Mouse (Mus musculus): ENCODE data around the gene Unc13b.
A peak's percentile ranks its signal among the peaks of the same experiment; 100 is the strongest.

Unc13b gene

DNA sequence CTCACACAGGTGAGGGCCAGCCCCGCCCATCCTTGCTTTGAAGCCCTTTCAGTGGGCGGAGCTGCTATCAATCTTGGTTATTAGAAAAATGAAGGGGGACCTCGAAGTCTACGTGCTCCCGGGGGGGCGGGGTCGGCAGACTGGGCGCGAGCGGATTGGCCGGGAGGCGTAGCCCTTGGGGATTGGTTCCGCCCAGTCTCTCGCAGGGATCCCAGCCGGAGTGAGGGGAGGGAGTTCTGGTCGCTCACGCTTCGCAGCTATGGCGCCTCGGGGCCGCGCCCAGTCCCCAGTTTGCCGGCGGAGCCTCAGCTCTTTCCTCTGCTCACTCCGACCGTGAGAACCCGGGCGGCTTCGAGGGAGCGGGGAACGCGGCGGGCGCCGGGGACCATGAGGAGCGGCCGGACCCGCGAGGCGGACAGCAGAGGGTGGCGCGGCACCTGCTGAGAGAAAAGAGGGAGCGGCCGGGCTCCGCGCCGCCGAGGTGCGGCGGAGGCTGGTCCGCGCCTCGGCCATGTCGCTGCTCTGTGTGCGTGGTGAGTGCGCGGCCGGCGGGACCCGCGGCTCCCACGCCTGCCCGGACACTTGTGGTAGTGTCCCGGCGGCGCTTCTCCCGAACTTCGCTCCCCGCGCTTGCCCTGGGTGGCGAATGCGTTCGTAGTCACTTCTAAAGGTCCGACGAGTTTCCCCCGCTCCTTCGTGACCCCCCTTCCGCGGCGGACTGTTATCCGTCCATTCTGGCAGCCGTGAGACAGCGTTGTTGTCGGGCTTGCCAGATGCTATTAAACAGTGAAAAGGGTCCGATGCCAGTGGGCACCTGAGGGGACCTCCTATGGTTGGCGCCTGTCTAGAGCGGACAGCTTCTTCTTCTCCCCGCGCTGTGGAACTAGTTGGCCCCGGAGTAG is at the start of gene Unc13b:
TSS of gene Unc13b (plus strand) at position 201 of the 902 bp plus-strand sequence.
- DNase-seq (ENCODE audit: low spot score in 2 of 2): peak; percentile 63 to 64

DNA sequence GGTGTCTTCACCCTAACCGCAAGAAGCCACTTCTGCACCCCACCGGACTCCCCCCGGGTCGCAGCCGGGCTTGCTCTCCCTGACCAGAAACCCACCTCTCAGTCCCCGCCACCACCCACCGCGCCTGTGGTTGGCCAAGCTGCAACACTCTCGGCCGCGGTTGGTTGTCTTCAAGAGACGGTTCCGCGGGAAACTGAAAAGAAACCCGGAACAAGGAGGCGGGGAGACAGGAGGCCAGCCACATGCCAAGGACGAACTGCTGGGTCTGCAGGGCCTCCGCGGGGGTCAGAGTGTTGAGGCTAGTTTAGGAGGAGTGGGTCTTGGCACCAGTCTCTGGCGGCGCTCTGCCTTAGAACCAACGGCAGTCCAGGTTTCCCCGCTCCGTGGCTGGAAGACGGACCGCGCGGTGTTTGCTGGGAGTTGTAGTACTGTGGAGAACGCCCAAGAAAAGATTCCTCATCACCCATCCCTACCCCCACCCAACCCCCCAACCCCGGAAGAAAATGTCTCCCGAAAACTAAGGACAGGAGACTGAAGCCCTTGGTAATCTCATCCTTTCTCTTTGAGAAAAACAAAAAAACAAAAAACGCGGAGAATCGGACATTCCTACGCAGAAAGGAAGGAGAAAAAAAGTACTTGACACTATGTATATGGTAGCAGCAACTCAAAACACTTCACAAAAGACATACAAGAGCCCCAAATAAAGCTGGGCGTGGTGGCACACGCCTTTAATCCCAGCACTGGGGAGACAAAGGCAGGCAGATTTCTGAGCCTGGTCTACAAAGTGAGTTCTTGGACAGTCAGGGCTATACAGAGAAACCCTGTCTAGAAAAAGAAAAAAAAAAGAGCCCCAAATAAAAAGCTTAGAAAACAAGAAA is 48.4 kb upstream of the Unc13b start, which contains the start of gene Fancg:
TSS of gene Fancg (minus strand) at position 346 of the 878 bp plus-strand sequence.
- DNase-seq (ENCODE audit: low spot score in 2 of 2): peak; percentile 57 to 75

DNA sequence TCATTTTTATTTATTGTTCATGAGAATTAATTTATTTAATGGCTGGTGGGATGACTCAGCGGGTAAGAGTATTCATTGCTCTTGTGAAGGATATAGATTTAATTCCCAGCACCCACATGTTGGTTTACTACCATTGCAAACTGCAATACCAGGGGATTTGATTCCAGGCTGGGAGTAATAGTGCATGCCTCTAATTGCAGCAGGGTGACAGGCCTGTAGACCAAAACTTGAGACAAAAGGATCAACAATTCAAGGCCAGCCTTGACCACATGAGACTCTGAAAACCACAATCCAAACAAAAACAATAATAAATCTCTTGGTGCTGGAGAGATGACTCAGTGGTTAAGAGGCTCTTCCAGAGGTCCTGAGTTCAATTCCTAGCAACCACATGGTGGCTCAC is 46.7 kb upstream of the Unc13b start:
- DNase-seq (ENCODE audit: low spot score in 2 of 2): no peak

DNA sequence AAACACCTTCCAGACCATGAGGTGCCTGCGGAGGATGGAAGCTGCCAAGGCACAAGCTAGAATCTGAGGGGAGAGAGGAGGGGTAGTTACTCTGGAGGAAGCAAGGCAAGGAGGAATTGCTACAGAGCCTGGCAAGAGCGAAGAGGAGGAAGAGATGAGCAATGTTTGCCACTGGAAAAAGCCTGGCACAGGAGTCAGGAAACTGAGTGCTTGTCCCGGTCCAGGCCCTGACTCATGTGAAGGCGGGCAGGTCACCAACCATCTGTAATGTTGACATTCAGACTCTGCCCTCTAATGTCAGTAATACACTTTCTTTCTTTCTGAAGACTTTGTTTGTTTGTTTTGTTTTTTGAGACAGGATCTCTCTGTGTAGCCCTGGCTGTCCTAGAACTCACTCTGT is 40.6 kb upstream of the Unc13b start:
- no peak for DNase-seq (ENCODE audit: low spot score in 2 of 2)

DNA sequence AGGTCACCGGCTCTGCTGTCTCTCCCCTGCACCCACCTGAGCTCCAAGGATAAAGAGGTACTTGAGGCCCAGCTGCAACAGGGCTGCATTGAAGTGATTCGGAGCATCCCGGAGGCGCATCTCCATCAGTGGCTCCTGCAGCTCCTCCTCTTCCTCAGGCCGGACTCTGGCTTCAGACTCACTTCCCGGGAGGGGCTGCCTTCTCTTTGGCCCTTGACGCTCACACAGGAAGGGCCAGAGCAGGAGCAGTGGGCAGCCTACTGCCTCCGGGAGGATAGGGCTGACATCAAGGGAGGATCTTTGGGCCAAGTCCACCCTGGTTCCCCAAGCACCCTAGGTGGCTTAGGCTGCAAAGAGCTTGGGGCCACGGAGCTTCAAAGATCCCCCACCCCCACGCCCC is 39.6 kb upstream of the Unc13b start:
- DNase-seq (ENCODE audit: low spot score in 2 of 2): no peak

DNA sequence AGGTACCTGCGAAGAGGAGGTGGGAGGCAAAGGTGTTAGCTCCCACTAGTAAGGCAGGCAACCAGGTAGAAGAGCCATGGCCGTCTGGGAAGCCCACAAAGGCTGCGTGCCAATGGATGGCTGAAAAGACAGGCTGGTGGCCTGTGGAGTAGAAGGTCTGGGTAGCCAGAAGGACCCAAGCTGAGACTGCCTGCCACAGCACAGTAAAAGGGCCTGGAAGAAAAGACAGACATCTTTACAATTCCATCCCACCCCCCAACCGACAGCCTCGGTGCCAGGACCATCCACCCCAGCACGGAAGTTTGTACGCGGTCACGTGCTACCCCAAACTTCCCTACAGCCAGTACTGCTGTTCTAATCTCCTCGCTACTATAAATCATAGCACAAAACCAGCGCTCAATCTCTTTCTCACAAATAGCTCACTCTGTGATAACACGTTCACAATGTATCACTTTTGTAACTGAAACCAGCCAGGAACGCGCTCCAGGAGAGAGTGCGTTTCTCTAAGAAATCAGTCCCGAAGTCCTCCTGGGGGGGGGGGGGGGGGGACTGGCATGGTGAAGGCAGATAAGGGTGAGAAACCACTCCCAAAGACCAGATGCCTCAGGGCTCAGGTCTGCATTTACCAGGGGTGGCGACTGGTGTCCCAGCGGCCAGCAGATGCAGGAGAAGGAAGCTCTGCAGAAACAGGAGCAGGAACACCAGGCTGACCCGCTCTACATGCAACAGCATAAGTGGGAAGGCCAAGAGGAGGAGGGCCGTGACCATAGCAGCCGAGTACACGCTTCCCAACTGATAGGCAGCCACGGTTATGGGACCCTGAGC is 38.9 kb upstream of the Unc13b start:
- DNase-seq (ENCODE audit: low spot score in 2 of 2): no peak

DNA sequence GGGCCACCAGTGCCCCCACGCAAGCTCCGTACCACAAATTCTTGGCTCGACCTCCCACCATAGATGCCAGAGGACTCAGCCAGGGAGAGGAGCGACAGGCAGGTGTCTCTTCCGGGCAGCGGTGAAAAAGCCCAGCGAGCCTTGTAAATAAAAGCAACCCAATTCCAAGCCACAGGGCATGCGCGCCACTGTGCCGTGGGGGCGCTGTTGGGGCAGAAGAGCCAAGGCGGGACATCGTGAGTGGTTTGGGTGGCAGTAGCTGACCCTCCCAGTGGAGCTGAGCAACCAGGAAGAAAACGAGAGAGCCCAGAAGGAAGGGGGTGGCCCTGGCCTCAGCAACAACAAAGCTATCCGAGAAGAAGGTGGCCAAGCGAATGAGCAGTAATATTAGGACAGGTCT is 37.9 kb upstream of the Unc13b start:
- DNase-seq (ENCODE audit: low spot score in 2 of 2): no peak

DNA sequence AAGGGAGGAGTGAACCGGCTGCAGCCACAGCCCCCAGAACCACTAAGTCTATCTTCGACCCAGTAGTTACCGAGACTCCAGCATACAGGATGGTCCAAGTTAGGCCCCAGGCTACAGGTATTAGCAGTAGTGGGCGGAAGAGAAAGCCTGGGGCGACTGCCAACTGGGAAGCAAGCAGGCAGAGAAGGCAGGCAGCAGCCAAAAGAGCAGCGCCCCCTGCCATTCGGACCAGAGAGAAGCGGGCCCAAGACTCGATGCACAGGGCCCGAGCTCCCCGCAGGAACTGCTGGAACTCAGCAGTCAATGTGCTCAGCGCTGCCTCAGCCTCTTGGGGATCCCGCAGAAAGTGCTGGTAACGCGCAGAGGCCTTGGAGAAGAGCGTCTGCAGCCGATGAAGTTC is 37.4 kb upstream of the Unc13b start:
- no peak for DNase-seq (ENCODE audit: low spot score in 2 of 2)

DNA sequence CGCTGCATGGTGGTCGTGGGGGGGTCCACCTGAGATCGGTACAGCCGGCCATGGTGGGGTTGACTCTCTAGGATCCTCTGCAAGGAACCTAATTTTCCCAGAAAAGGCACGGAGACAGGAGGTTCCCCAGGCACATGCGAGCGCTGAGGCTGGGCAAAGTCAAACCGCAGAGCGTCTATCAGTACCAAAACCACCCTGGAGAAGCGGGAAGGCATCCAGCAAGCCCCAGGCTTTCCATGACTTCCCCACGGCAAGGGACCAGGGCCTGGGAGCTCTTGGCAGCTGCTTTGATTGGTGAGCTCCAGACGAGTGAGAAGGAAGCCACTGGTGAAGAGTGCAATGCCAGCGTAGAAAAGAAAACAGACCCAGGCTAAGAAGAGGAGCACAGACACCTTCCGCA is 34.1 kb upstream of the Unc13b start:
- no peak for DNase-seq (ENCODE audit: low spot score in 2 of 2)

DNA sequence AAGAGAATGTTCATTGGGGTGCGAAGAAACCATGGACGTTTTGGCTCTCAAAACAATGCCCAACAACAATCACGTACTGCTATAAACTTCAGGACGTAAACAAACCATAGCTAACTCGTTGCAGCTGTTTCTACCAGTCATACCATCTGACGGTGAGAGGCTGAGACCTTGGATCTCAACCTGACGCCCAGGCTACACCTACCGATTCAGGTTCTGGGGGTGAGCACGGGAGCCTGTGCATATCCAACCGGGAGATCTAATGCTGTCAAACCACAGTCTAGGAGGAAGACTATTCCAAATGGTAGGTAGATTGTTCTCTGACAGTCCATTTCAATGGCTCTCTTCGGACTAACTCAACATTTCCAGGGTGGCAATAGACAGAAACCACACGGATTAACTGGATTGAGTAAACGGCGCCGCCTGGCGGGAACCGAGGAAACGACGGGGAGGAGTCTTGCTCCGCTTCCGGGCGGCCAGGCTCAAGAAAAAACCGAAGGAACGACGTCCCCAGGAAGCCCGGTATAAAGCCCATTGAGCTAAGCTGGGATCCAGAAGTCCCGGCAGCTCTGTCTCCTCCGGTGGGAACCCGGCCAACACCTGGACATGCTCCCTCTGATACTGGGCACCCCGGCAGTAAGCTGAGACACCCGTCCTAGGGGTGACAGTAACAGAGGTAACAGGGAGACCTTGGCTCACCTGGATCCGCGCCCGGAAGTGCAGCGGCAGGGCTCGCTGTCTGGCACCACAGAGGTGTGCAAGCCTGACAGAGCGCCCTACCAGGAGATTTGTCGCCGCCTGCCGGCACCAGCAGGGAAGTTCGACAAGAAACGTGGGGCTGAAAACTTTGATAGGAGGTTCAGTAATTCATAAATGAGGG is 33.4 kb upstream of the Unc13b start, which contains the start of gene Pigo:
TSS of gene Pigo (minus strand) at position 736 of the 877 bp plus-strand sequence.
- DNase-seq (ENCODE audit: low spot score in 2 of 2): peak; percentile 85 to 89

DNA sequence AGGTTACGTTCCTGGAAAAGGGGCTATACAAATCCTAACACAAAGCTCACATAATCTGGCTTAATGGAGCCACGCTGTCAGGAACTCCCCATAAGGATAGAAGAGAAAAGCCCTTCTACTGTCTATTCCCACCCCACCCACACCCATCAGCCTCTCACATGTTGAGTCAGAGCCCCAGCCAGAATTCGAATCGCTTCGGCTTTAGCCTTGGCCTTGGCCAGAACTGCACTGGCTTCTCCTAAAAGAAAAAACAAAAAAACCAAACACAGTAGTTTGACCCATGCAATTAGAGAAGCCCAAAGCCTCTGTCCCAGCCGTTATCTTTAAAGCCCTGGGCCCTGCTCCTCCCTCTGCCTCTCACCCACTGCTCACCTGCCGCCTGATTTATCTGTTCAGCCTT is 29.6 kb upstream of the Unc13b start:
- no peak for DNase-seq (ENCODE audit: low spot score in 2 of 2)

DNA sequence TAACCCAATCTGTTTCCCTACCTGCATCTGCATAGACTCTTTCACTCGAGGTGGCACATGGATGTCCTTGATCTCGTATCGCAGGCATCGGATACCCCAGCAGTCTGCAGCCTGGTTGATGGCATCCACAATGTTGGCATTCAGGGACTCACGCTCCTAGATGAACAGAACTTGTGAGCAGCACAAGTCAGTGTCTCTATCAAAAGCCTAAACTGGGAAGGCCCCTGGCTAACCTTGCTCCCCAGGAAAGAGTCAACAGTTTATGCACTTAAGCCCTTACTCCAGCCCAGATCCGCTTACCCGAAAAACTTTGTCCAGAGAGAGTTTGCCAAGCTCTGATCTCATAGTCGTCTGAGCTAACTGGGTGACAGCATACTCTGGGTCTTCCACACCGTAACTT is 29.0 kb upstream of the Unc13b start:
- no peak for DNase-seq (ENCODE audit: low spot score in 2 of 2)

DNA sequence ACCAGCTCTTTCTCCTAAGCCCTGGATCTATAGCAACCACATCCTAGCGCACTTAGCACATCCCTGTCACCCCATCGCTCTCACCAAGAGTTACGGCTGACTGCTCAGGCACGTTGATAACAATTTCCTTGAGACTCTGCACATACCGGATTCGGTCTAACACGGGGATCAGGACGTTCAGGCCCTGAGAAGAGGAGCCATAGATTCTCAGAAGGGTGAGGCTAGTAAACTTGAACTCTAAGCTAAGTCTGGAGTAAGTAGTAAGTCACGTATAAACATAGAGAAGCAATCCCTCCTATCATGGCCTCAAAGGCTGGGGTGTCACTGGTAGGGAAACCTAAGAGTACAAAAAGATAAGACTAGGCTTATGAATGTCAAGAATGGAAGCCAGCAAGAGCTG is 28.4 kb upstream of the Unc13b start:
- DNase-seq (ENCODE audit: low spot score in 2 of 2): no peak

DNA sequence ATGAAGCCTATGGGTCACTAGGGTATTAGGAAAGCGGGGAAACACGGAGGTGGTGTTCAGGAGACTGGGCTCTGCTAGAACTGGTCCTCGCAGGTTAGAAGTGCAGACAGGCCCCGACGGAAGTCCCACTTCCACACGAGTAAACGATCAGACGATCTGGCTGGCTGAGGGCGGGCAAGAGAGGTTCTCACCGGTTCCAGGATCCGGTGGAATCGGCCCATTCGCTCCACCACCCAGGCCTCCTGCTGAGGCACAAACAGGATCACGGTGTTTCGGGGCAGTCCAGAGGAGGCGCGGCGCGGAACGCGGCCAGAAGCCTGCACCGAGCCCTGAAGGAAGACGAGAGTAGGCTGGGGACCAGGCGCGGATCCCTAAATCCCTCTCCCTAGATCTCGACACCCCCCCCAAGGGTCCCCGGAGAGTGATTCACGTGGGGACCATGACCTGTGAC is 27.9 kb upstream of the Unc13b start:
- no peak for DNase-seq (ENCODE audit: low spot score in 2 of 2)

DNA sequence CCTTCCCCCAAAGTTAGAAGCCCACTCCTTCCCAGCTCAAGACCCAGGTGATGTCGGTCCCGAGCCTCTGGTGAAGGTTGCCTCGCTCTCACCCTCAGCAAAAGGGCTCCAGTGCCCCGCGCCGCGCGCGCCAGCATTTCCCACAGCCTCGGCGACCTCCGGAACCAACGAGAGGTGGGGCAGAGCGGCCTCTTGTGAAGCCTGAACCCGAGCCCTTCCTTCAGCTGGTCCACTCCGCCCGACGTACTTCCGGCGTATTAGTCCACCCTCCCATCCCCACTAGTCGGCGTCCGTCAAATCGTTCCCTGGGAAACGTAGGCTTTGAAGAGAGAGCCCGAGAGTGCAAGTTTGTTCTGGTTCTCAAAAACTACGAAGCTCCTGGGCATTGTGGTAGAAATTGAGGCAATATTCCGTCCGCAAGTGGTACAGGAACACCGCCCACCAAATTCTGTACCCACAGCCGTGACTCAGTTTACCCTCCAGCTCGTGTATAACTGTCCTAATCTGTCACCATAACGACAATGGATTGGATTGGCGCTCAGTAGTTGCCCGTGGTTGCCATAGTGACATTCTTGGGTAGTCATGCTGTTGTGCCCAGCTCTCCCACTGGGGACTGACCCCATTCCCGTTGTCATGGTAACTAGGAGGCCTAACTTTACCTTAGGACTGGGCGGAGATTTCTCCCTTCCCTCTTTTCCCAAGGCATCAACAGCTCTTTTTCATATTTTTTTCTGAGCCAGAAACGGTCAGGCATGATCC is 27.3 kb upstream of the Unc13b start, which contains the start of gene Stoml2:
TSS of gene Stoml2 (minus strand) at position 474 of the 759 bp plus-strand sequence.
- DNase-seq (ENCODE audit: low spot score in 2 of 2): peak; percentile 82 to 88

DNA sequence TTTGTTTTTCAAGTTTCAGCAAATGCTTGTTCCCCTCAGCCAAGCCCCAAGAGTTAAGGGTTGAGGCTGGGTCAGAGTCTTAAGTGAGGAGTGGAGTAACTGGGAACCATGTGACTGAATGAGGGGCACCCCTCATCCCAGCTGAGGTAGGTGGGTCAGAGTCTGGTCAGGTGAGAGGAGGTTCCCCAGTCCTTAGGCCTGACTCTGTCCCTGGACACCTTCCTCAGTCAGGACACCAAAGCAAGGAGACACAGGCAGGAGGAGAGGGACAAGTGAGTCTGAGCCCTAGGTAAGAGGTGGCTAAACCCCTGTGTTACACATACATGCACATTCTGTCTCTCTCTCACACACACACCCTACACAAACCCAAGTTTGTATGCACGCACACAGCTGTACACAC is 26.3 kb upstream of the Unc13b start:
- no peak for DNase-seq (ENCODE audit: low spot score in 2 of 2)

DNA sequence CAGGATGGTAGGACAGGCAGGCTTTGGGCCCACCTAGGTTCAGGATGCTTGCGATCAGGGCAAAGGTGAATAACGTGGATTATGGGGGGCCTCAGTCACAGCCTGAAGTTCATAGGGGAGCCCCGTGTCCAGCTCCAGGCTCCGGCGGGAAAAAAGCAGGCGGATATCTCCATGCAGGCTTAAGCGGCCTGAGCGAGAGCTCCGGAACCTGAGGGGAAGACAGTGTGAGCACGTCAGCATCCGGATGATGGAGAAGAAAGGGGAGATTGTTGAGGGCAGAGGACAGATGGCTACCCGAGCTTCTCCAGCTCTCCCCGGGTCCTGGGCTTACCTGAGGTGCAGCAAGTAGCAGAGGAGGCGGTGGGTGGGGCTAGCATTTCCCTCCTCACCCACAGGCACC is 25.3 kb upstream of the Unc13b start:
- DNase-seq (ENCODE audit: low spot score in 2 of 2): no peak

DNA sequence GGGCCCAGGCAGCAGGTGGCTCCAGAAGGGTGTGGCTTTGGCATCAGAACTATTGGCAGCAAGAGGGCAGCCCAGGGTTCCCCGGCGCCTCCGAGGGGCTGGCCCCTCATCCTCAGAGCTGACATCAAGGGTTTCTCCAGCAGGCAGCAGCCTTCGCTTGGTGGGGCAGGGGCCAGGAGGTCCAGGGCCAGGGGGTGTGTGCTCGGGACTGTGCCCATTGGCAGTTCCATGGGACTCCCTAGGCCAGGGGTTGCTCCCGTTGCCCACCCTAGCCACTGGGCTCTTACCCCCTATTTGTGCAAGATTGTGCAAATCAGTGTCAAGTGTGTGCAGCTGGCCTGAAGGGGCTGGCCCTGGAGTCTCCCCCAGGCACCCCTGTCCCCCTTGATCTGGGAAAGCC is 22.9 kb upstream of the Unc13b start:
- DNase-seq (ENCODE audit: low spot score in 2 of 2): no peak

DNA sequence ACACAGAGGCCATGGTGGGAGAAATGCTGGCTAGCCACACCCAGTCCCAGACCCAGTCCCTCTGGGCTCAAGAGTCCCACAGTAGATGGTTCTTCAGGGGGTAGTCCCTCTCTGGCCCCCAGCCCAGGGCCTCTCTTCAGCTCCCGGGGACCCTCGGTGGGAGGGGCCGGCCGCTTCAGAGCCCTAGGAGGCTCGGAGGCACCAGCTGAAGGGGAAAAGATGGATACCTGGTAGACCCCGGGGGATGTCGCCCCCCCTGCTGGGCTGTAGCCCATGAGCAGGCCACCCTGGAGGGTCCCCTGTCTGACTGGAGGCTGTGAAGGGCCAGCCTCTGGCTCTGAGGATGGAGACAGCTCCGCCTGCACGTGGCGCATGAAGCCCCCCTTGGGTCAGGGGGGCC is 22.4 kb upstream of the Unc13b start:
- DNase-seq (ENCODE audit: low spot score in 2 of 2): no peak

Data from spleen, postnatal 14 days (tissue).